Mouse (Mus musculus) cerebellum, adult 8-10 months (tissue): ENCODE measurements at regions not wholly inside any gene's neighbourhood (a gene's known extent, or its start where the extent isn't known, plus 50 kb on each side); places are given as distances from the start of the nearest gene placed in this dataset.
A peak's percentile ranks its signal among the peaks of the same experiment; 100 is the strongest.

Experiments used
- DNase-seq: peaks from one replicate; pipeline ENCODE4 v3.0.0; 2022

DNA sequence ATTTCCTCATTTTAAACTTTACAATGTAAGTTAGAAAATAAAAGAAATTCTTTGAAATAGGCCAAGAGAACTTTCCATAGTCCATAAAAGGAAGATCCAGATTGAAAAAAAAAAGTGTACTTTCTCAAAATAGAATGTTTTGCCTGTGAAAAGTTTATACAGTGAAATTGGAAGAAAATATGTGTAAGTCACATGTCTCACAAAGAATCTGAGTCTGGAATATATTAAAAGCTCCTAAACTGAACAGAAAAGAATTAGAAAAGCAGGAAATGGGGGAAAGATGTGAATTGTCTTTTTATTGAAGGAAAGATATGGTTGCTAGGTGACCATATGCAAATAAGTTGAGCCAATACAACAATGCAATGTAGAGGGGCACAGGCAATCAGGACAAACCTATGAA lies 197.7 kb upstream of the Gm20594 start:
- no peak for DNase-seq

DNA sequence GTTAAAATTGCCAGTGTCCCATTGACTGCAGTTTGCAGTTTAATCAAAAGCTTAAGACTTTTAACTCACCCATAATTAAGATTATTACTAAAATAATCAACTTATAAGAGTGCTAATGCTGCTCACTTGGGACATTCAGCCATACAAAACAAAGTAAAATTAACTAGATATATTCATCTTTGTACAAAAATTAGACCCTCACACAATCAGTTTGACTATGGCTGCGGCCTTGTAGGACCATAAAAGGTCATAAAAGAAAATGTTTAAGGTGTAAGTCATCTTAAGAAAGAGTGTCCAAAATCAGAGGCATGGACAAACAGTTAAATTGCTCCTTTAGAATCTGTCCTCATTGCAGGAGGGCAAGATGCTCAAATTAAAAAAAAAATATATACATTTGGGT lies 186.0 kb upstream of the Gm20594 start:
- peak; percentile 2 for DNase-seq

DNA sequence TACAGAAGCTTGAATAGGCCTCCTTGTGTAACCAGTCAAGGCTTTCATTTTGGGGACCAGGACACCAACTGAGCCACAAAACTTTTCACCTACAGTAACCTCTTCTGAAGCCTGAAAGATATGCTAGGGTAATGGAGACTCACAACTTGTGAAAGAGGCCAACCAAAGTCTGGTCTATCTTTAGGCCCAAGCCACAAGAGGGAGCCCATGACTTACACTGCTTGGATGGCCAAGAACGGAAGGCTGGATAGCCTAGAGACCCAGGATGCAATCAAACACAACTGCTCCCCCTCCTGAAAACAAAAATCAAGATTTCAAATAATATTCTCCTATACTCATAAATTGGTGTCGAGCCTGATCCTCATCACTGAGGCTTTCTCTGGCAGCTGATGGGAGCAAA lies 166.4 kb upstream of the Gm20594 start:
- DNase-seq: no peak
